Mouse (Mus musculus) embryonic fibroblast, embryonic 13.5 days (primary cell): ENCODE results near the gene Rasl11a. TPM values are rescaled to one million over a fixed set of nuclear protein-coding genes. Genes with fewer than 3 reads are reported as not detected.
"Not testable (repeated sequence)": the region's sequence is repeated elsewhere in the genome, so short reads cannot be mapped to it uniquely, and the experiment has no call there.

ENCODE experiments used
- H3K27ac ChIP-seq: 2 replicates; pipeline ENCODE4 v1.5.1; 2012; ENCODE audit warnings: low read length, control low read depth, inconsistent platforms; ENCODE audit not compliant: insufficient read depth
- H3K4me1 ChIP-seq: 2 replicates; pipeline ENCODE4 v1.6.1; 2011; ENCODE audit warnings: low read length; ENCODE audit not compliant: control insufficient read depth, insufficient read depth
- H3K4me3 ChIP-seq: 2 replicates; pipeline ENCODE4 v1.5.1; 2011; ENCODE audit warnings: mild to moderate bottlenecking, control low read depth, low read length; ENCODE audit not compliant: insufficient read depth
- CTCF ChIP-seq: IDR thresholded peaks from 2 replicates; pipeline ENCODE4 v1.5.1; 2011; ENCODE audit warnings: mild to moderate bottlenecking, control low read depth, low read length, moderate library complexity, borderline replicate concordance; ENCODE audit not compliant: insufficient read depth
- POLR2A ChIP-seq: IDR thresholded peaks from 2 replicates; pipeline ENCODE4 v1.6.1; 2011; ENCODE audit warnings: low read depth, mild to moderate bottlenecking, control low read depth, low read length, moderate library complexity
- polyA plus RNA-seq: library from polyadenylated mRNA; stranded (reverse); fragments of >200 nt; gene quantifications from 2 replicates; pipeline ENCODE4 v1.2.4, GENCODE M21; 2011; ENCODE audit warnings: low read depth; ENCODE audit not compliant: missing spikeins, insufficient read length

The Rasl11a gene
- polyA plus RNA-seq, 1 experiment, result 9.6 TPM

DNA sequence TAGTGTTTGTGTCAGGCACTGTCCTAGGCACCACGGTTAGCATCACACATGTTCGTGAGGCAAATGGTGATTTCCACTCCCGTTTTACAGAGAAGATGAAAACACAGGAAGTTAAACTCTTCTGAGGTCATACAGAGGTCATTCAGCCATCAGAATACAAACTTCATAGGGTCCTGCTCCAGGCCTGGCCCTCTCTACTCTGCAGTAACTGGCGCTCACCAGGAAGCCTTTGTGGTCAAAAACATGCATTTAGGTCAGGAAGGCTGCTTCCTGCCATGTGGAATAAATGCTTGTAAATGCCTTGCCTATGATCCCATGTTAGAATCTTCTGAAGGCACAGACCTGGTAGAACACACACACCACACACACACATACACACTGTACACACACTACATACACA lies 20.6 kb downstream of the Rasl11a start:
- TF ChIP-seq CTCF (no peak), POLR2A (no peak)
- Histone ChIP-seq H3K4me3 (no peak overlapping the region), H3K4me1 (no peaks in the 10 kb centered on the region), H3K27ac (no peak overlapping the region)

GRCm38 (mm10) chr5:146866277-146866676 lies 21.4 kb downstream of the Rasl11a start:
- Histone ChIP-seq H3K4me3 (no peak overlapping the region), H3K4me1 (no peaks in the 10 kb centered on the region), H3K27ac (no peak overlapping the region)
- TF ChIP-seq CTCF (no peak), POLR2A (no peak)

- Histone ChIP-seq H3K4me1 (no peaks in the 10 kb centered on the region), H3K4me3 (0 out of 2 replicates have a peak overlapping the region, but pooled peaks have one; percentile 5), H3K27ac (peak overlapping the region; percentile 73)
- TF ChIP-seq POLR2A, result peak; percentile 74
- no peak for TF ChIP-seq CTCF
These were observed 22.5 kb downstream of the Rasl11a start for GRCm38 (mm10) chr5:146867246-146867945.

GRCm38 (mm10) chr5:146867946-146868314 lies 23.1 kb downstream of the Rasl11a start:
- H3K4me1 ChIP-seq, result no peaks in the 10 kb centered on the region
- H3K4me3 ChIP-seq, result no peak overlapping the region
- H3K27ac ChIP-seq, result peak overlapping the region; percentile 73
- no peak for TF ChIP-seq CTCF
- no peak for TF ChIP-seq POLR2A

- no peaks in the 10 kb centered on the region for H3K4me1 ChIP-seq
- TF ChIP-seq CTCF, result no peak
- no peak for TF ChIP-seq POLR2A
These were observed 28.2 kb downstream of the Rasl11a start for GRCm38 (mm10) chr5:146872981-146873631.

GRCm38 (mm10) chr5:146876024-146876423 lies 31.2 kb downstream of the Rasl11a start:
- Histone ChIP-seq H3K4me1 (no peaks in the 10 kb centered on the region), H3K4me3 (no peak overlapping the region), H3K27ac (no peak overlapping the region)
- TF ChIP-seq POLR2A (no peak), CTCF (no peak)

More at GRCm38 (mm10) chr5:146872981-146873631, 28.2 kb downstream of the Rasl11a start:
- Histone ChIP-seq H3K27ac (peak overlapping the region; percentile 54; the same call in 1 of the 2 replicates), H3K4me3 (no peak overlapping the region)

DNA sequence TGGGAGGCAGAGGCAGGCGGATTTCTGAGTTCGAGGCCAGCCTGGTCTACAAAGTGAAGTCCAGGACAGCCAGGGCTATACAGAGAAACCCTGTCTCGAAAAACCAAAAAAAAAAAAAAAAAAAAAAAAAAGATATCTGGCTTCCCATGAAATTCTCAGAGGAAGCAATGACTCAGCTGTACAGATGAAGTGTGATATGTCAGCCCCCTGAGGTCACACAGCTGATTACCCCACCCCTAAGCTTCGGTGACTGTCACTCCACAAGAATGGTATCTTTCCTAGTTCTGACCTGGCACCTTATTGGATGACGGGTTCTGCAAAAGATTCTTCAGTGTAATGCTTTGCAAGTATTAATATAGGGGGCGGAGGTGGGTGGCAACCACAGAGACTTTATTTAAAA lies 33.0 kb downstream of the Rasl11a start:
- not testable (repeated sequence) for H3K4me3 ChIP-seq, H3K4me1 ChIP-seq, H3K27ac ChIP-seq

GRCm38 (mm10) chr5:146882261-146882660 lies 37.4 kb downstream of the Rasl11a start:
- Histone ChIP-seq H3K27ac (no peak overlapping the region), H3K4me1 (no peaks in the 10 kb centered on the region), H3K4me3 (no peak overlapping the region)
- TF ChIP-seq CTCF (no peak), POLR2A (no peak)

- no peak overlapping the region for H3K4me3 ChIP-seq
- no peak for TF ChIP-seq POLR2A
- TF ChIP-seq CTCF, result no peak
- H3K4me1 ChIP-seq, result no peaks in the 10 kb centered on the region
- H3K27ac ChIP-seq, result no peak overlapping the region
These were observed 38.2 kb downstream of the Rasl11a start for GRCm38 (mm10) chr5:146883053-146883452.

GRCm38 (mm10) chr5:146883486-146884272 lies 38.8 kb downstream of the Rasl11a start:
- no peak overlapping the region for H3K4me3 ChIP-seq
- no peak for TF ChIP-seq POLR2A
- no peak for TF ChIP-seq CTCF

More at GRCm38 (mm10) chr5:146883486-146884272, 38.8 kb downstream of the Rasl11a start:
- H3K4me1 ChIP-seq, result no peaks in the 10 kb centered on the region
- no peak overlapping the region for H3K27ac ChIP-seq
